Mouse (Mus musculus) urinary bladder, adult 2 months (tissue): ENCODE measurements around the gene Rheb. TPM values are rescaled to one million over a fixed set of nuclear protein-coding genes. Genes with fewer than 3 reads are reported as not detected.
"Not testable (repeated sequence)": the region's sequence is repeated elsewhere in the genome, so short reads cannot be mapped to it uniquely, and the experiment has no call there.

Experiments
- DNase-seq: peaks from one replicate; pipeline ENCODE4 v3.0.0; 2022; ENCODE audit warnings: low spot score
- polyA plus RNA-seq: library from polyadenylated mRNA; depleted of rRNA; stranded (reverse); fragments of >200 nt; gene quantifications from 2 replicates; pipeline ENCODE4 v1.2.3, GENCODE M21; 2012

Gene Rheb
- polyA plus RNA-seq, 1 experiment, result 112 TPM

DNA sequence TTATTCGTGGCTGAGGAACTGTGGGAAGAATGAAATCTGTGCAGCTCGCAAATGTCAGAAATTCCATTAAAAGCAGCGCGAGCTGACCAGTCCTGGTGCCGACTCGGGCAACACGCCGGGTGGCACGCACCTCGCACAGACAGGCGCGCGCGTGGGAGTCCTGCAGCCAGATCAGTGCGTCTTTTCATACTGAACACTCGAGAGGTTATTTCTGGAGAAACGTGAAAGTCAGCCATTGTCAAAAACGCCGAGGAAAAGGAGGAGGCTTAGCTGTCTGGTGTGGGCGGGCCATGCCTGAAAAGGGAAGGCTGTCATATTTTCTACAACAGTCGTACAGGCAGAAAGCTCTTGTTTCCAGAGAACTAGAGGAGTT lies 665 bp upstream of the Rheb start:
- DNase-seq, result no peak

DNA sequence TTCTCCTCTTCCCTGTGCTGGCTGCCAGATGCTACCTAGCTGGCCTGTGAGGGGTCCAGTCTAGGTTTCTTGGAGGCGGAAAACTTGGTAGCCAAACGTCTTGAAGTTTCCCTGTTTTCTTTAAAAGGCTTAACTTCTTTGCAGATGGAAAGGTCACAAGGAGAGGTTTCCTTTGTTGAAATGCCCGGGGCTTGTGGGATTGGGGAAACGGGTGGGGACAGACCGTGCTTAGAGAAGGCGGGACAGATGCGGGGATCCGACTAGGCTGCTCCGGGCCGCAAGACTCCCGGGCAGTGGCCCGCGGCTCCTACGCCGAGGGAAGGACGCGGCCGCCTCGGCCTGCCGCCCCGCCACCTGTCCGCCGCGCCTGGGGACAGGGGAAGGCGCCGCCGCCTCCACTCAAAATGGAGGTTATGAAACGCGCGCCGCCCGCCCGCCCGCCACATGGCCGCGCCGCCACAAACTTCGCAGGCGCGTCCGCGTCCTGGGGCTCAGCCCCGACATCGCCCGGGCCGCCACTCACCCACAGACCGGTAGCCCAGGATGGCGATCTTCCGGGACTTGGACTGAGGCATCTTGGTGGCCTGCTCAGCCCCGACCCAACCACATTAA lies 656 bp downstream of the Rheb start:
- DNase-seq, result no peak

DNA sequence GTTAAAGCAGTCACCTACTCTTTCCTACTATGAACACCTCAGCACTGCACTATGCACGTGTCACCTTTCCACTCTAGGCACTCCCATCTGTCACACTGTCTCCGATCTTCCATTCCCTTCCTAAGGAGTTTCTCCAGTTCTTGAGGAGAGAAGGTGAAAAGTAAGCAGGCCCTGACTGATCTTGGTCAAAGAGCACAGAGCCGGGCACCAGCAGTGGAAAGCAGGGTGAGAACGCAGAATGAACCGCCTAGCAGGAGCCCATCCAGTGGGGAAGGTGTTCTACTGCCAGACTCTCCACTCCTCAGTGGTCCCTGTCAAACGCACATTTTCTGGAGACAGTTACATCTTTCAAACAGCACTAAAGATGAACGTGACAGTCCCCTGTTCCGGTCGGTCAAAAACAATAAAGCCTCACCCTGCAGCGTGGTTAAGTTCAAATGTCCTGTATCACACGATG lies 1.4 kb downstream of the Rheb start:
- no peak for DNase-seq

DNA sequence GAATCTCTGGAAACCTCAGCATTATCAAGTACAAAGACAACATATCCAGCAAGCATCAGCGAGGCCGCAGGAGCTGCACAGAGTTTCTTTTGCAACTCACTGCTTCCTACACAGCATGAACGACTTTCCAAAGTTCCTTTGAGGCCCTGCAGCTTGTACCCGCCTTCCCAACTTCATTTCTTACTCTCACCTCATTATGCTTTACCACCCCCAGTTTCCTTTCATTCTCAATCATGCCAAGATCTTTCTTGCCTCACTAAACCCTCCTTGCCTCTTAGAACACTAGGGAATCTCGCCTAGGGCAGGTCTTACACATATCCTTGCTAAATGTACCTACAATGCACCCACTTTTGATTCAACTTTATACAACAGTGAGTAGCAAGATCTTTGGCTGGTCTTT lies 7.9 kb downstream of the Rheb start:
- DNase-seq, result no peak

DNA sequence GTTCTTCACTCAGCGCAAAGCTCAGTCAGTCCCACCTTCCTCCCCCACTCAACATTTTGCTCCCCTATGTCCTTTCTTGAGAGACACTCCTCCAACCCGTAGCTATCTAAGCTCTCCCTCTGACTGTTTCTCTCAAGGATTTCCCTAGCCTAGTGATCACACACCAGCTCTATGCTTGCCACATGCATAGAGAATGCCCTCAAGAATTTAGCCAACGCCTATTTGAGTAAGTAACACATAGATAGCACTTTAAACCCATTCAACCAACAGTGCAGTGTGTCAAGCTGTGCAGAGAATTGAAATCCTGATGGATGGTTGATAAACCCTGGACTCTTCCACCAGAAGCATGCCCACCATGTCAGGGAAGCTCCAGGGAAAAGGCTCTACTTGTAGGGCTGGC lies 10.5 kb downstream of the Rheb start:
- no peak for DNase-seq

DNA sequence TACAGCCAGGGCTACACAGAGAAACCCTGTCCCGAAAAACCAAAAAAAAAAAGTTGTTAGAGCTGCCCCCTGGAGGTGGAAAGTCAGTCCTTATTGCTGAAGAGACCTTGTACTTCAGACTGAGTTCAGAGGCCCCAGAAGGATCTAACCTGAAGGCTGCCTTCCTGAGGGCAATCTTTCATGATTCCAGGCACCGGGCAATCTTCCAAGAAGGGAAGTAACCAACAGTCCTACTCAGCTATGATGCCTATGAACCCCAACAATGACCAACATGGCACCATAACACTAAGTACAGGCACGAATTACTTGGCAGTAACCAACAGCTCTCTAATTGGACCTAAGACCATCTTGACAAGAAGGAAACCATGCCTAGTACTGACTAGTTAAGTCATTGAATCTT lies 14.0 kb downstream of the Rheb start:
- DNase-seq, result no peak

DNA sequence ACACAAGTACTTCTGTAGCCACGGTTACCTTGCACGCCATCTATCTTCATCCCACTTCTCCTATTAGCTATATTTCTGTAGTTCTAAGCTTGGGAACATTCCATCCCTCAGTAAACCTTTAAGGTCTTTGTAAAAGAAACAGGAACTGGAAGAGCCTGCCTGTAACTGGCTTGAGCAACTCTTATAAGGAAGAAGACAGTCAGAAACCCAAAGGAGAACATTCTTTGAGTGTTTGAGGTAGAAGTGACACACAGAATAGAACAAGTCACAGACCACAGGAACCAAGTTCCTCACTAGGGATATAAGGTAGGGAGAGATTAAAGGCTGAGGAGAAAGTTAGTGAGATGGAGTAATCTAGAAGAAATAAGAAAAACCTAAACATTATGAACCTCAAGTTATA lies 15.3 kb downstream of the Rheb start:
- no peak for DNase-seq

DNA sequence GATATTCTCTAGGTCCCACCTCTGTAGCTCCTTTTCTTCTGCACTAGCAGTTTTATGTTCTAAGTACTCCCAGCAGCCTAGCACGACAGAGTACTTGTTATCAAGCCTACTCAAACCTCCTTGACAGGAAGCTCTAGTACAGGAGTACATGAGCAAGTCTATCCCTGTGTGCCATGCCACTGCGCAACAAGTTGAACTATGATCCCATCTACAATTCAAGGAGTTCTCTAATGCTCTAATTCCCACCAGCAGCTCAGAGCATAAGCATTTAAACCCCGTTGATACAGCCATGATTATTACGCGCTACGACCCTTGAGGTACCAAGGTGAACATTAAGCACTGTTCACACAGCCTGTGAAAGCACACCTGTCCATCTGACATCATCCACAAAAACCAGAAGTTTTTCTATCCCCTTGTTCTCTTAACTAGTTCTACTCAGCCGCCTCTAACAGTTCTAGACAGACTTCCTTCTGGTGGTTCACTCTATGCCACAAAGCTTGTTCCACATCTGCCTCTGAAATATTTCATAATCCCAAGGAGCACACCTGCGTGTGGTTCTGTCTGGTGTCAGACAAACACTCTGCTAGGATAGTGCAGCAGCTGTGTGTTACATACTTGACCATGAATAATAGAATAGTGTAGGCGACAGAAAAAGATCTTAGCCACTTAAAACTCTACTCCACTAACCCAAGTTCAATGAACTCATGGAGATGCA lies 16.2 kb downstream of the Rheb start:
- no peak for DNase-seq

DNA sequence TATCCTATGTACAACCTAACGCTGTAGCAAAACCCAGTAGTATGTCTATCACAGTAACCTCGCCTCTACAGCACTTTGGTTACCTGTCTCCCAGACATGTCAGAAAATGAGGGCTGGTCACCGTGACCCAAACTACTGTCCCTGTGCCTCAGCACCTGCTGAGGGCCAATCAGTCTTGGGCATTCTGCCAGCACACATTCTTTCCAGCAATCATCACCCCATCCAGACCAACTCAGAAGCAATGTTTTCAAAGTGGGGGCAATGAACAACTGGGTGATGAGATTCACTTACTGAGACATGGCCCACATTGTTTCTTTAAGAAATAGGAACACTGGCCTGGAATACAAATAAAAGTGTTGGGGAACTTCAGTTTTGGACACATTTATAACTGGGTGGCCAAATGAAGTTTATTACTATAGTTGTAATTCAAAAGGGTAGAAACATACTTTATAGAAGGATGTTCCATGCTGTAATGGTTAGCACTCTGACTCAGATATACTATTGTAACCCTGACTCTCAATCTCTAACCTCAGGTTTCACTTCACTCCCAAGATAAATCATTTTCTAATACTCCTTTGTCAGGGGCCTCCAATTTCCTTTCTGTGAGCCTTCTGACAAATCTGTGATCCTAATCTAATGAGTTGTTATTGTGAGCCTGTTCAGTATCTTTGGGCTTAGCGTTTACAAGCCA lies 16.9 kb downstream of the Rheb start:
- no peak for DNase-seq

DNA sequence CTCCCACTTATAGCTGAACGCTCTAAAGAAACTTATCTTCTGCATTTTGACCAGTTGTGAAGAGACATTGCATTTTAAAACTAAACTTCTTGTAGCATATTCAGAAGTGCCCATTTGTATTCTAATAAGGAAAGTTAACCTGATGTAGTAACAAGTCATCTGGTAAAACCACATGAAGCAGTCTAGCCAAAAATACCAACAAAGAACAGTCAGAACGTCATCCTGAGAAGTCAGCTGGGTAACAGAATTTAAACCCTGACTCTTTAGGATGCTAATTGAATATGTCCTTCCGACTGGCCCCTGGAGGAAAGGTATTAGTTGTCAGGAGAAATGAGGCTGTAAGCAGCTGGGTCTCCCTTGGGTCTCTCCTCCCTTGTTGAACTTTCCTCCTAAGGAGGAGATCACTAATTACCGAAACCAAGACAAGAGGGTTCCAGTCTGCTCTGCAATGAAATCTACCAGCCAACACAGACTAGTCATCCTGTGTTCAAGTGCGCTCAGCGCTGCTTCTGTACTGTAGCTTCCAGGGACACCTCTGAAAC lies 18.5 kb downstream of the Rheb start:
- DNase-seq, result no peak

DNA sequence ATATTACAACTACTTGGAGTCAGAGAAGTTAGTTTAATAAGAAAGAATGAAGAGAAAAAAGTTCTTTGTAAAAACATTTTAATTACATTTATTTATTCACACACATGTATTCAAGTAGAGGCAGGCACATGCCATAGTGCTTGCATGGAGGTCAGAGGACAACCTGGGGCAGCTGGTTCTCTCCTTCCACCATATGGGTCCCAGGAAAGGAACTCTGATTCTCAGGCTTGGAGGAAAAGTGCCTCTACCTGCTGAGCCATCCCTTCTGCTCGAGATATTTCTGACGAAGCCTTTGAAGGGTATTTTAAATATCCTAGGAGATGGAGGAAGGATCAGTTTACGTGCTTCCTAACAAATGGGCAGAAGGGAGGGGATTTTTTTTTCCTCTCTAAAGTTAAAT lies 19.6 kb downstream of the Rheb start:
- DNase-seq, result no peak

DNA sequence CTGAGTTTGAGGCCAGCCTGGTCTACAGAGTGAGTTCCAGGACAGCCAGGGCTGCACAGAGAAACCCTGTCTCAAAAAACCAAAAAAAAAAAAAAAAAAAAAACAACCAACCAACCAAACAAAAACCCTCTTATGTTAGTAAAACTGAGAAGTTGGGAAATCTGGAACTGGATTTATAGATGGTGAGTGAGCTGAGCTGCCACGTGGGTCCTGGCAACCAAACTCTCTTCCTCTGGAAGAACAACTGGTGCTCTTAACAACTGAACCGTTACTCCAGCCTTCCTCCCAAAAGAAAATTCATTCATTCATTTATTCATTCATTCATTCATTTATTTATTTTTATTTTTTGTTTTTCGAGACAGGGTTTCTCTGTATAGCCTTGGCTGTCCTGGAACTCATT lies 20.2 kb downstream of the Rheb start:
- DNase-seq, result not testable (repeated sequence)

DNA sequence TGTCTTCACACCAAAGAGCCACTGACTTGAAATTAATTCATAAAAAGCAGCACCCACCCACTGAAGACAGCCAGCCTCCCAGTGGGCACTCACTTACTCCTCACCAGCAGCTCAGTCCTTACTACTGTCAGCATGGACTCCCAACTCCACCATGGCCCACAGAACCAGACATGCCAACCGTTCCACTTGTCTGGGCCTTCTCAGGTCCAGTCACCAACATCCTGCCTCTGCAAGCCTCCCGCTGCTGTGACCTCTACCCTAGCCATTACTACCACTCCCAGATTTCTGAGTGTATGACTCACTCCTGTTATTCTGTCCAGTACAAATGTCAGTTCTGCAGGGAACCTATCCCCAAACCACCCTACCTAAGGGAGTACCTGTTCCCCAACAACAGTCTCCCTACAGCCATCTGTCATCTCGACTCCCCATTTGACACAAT lies 21.0 kb downstream of the Rheb start:
- peak; percentile 40 for DNase-seq

DNA sequence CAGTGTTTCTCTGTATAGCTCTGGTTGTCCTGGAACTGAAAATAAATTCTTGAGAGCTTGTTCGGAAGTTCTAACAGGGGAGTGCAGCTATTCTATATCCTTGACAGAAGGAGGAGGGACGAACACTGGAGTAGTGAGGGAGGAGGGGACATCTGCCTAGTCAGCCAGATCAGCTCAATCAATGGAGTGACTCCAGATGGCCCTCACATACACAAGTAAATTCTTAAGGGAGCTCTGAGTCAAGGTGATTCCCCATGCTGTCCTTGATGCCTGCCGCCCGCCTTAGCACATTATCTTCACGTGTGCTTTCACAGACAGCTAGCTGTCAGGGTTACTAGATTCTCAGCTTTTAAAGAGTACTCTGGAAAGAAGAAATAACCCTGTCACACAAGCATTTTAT lies 21.8 kb downstream of the Rheb start:
- no peak for DNase-seq

DNA sequence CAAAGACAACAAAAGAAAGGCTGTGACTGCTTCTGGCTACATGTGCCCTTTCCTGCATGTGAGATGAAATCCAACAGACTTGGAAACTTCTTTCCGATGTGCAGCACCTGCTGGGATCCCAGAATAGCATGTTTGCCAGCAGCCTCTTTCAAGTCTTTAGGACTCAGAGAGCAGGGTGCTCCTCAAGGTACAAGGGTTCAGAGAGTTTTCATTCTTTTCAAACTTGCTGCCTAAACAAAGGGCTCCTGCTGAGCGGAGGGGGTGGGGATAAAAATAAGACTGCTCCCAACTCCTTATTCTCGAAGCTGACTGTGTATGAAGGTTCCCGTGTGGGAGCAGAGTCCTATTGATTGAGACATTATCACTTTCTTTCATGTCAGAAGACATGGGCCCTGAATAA lies 25.2 kb downstream of the Rheb start:
- DNase-seq, result no peak

DNA sequence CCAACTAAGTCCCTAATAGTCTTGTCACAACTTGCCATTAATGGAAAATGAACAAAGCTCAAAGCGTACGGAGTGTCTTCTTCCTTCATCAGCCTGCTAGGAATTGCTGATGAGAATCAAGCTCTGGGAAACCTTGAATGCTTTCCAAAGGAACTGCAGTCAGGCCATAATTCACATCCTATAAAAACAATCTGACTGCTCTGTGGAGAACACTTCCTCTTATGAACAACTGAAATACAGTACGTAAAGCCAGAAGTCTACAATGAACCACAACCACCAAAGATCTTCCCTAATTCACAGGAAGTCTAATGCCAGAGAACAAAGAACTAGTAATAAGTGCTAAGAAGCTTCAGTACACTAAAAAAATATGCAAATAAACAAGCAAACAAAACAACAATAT lies 28.5 kb downstream of the Rheb start:
- DNase-seq, result no peak

DNA sequence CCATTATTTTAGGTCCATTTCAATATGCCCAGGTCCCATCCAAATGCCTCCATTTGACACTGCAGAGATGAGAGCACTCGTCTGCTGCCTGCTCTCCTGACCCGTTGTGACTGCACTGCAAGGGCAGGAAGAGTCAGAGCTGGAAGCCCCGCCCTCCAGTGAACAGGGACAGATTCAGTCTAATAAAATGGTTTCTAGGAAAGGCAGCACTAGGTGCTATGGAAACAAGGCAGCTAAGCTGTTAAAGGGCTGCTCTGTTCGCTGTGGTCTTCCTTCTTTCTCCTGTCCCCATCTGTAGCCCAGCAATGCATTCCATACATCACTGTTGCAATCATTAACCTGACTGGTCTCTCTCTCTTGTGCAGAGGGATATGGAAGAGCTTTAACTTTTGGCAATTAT lies 29.4 kb downstream of the Rheb start:
- no peak for DNase-seq

DNA sequence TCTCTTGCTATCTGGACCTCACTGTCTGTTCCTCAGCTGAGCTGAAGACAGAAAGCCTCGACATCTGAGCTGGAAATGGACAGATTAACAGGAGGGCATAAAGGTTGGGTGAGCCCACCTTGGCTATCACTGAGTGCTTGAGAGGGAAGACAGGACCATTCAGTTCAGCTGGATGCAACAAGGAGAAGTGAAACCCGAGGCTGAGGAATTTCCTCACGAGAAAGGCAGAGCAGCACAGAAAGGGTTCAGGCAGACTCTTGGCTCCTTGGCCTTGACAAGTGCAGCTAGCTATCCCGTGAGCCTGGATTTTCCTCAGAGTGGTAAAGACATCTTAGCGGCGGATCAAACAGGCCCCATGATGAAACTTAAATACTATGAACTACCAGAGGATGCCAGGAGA lies 37.2 kb downstream of the Rheb start:
- DNase-seq, result no peak

DNA sequence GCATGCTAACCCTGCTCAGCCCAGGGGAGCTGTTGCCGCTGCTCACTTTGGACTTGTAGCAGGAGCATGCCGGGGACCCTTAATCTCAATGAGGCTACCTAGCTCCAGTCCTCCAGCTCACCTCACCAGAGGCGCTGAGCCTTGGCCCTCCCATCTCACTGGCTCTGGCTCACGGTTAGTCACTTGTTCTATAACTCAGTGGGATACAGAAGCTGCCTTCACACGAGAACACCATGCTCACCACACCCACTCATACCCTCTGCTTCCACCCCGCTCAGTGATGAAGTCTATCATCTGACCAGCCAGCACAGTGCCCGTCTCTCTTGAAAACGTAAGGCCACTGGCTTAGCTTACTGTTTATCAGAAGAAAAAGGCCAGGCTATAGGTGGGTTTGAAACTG lies 37.8 kb downstream of the Rheb start:
- no peak for DNase-seq

DNA sequence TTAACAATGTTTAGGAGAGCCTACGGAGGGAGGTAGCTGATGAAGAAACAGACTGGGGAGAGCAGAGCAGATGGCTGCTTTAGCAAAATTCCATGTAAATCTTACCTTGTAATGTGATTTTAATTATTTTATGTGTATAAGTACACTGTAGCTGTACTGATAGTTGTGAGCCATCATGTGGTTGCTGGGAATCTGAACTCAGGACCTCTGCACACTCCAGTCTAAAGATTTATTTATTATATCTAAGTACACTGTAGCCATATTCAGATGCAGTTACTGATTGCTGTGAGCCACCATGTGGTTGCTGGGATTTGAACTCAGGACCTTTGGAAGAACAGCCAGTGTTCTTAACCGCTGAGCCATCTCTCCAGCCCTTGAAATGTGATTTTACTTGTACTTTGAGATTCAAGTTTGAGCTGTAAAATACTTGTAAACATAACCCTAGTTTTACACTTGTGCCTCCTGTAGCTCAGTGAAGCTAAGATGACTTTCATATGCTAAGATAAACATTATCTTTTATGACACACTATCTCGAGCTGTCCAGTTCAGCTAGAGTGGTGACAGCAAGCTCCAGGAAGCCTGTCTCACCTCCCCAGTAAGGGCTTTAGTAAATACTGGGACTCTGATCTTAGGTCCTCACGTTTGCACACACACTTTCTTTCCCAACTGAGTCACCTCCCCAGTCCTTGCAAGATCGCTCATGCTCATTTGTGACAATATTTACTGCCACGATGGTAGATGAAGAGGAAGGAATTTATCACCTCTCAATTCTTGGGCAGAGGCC lies 40.4 kb downstream of the Rheb start:
- DNase-seq, result no peak

DNA sequence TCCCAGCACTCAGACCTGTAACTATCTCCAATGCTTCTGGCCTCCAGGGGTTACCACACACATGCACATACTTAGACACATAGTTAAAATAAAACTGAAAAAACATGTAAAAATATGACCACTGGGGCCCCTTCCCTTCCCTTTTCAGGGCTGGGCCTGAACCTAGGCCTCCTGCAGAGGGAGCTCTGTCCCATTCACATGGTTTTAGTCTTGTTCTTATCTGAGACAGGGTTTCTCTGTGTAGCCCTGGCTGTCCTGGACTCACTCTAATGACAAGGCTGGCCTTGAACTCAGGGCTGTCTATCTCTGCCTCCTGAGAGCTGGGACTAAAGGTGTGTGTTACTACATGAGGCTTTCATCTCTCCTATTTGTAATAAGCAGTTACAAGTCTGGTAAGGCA lies 42.0 kb downstream of the Rheb start:
- DNase-seq, result no peak

DNA sequence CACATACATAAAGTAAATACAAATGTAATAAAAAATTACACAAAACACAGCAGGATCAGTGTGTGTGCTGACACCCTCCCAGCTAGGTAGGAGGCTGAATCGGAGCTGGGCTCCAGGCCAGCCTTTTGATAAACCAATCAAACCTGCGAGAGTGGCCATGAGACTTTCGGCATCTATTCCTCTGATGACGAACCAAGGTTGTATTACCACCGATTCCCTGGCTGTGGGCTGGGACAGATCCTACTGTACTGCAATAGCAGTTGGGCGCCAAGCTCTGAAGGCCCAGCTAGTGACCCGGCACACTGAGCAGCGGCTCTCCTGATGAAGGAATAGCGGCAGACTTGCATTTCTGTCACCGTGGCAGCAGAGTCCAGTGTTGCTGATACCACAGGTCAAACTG lies 43.8 kb downstream of the Rheb start:
- DNase-seq, result no peak
